Mouse (Mus musculus): ENCODE data around the gene Olfr1248.
"Not testable (repeated sequence)": the region's sequence is repeated elsewhere in the genome, so short reads cannot be mapped to it uniquely, and the experiment has no call there.

The Olfr1248 gene

GRCm38 (mm10) chr2:89618145-89618544, at the start of gene Olfr1248:
Gene Olfr1248, minus strand, starts transcription at chr2:89618245.
- not testable (repeated sequence) for DNase-seq

- DNase-seq = no peak
Measured at GRCm38 (mm10) chr2:89661367-89661766, 43.3 kb upstream of the Olfr1248 start, which contains the start of gene Olfr1250. Gene Olfr1250, minus strand, starts transcription at chr2:89661467.

- no peak for DNase-seq
Measured at GRCm38 (mm10) chr2:89634883-89635282, 16.8 kb upstream of the Olfr1248 start, which contains the start of gene Olfr1249. Gene Olfr1249, minus strand, starts transcription at chr2:89634983.

GRCm38 (mm10) chr2:89614030-89614429, 4.0 kb downstream of the Olfr1248 start, which contains the start of gene Olfr1247:
Gene Olfr1247, minus strand, starts transcription at chr2:89614130.
- DNase-seq = no peak

- no peak for DNase-seq
Measured at GRCm38 (mm10) chr2:89593057-89593456, 25.0 kb downstream of the Olfr1248 start, which contains the start of gene Olfr1246. Gene Olfr1246, minus strand, starts transcription at chr2:89593157.

GRCm38 (mm10) chr2:89578347-89578746, 39.7 kb downstream of the Olfr1248 start, which contains the start of gene Olfr1245:
Gene Olfr1245, minus strand, starts transcription at chr2:89578447.
- no peak for DNase-seq

All from thymus, postnatal 4 days (tissue).